Mouse (Mus musculus): ENCODE data around the gene Fsd1.

Fsd1 gene

DNA sequence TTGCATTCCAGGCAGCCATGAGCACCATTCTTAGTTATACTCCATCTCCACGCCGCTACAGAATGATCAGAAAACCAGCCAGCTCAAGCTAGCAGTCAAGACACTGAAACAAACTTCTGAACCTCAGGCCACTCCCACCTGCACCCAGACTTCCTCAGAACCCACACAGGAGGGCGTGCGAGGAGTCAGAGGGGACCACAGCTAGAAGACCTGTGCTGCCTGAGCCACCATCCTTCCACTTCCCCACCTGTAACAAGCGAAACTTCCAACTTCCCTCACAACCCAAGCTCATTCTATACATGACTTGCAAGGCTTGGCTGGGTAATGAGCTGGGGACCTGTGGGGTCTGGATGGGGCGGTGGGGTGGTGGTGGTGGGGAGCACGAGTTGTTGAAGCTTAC lies 46.5 kb downstream of the Fsd1 start:
- no peak for DNase-seq

DNA sequence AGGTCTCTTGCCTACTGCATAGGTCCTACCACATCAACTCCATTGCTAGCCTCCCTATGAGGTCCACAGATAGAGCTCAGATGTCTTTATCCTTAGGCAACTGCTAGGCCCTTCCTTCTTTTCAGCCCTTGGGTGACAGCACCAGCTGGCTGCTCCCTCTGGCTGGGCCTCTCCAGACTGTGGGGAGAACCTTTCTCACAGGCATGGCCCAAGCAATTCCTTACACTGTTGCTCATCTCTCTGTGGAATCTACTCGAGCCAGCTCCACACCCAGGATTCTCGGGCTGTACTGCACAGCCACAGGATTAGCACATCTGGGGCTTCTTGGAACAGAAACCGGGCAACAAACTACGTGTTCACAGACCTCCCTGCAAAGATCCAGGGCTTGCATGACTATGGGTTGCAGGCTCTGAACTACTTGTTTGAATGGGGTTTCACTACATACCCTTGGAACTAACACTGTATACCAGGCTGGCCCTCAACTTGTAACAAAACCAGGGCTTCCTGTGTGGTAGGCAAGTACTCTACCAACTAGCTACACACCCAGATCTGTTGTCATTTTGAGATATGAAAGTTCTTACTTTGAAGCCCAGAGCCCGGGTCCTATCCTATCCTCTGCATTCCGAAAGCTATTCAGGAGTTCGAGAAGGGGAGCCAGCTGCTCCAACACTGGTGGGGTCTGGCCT lies 47.9 kb downstream of the Fsd1 start:
- DNase-seq: no peak

DNA sequence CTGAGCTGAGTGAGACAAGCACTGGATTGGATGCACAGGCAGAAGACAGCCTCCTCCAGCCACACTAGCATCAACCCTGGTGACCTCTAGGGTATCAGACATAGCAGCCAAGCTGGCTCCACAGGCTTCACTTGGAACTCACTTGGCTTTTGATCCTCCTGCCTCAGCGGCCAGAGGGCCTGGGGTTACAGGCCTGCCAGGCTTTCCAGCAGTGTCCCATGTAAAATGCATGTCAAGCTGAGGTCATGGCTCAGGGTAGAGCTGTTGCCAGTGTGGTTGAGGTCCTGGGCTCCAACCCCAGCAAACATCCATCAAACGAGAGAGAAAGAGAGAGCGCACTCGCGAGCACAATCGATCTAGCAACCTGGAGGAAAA lies 48.4 kb downstream of the Fsd1 start:
- DNase-seq: no peak

DNA sequence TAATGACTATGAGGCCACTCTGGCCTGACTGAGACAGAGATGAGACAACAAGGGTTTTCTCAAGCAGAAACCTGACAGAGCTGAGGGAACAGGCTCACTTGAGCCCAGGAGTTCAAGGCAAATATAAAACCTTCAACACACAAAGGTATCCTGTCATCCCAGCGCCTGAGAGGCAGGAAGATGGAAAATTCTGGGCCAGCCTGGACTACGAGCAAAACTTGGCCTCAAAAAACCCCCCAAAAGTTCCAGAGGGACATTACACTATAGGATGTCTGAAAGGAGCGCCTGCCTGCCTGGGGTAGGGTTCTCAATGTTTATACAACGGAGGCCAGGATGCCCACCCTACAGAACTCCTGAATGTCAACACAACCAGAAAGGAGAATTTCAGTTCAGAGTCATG lies 48.9 kb downstream of the Fsd1 start:
- DNase-seq: no peak

DNA sequence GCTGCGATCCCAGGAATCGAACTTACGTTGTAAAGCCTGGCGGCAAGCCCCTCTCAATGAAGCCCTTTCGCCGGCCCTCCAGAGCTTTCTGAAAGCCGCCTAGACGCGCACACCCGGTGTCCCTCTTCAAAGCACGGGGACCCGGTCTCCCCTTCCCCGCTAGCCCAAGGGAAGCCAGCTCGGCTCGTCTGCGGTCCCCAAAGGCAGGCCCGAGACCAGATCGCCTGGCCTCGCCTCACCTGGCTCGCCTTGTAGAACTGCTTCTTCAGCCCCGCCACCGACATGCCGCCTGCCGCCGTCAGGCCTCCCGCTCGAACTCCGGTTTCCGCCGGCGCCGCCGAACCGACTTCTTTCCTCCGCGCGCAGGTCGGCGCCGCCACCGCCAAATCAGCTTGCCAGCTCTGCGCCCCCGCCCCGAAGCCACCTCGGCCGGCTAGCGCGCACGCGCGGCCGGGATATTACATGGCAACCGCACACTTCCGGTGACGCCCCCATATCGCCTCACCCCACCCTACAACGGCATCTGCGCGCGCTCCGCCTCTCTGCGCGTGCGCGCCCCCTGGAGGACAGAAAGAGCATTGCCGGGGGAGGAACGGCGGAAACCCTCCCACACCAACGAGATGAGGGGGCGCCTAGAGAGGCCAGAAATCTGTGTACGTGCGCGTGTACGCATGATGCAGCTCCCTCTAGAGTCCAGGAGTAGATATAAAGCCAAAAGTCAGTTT lies 50.0 kb downstream of the Fsd1 start, which contains the start of gene Sh3gl1:
Gene Sh3gl1 (minus strand): TSS at position 460 of the 725 bp plus-strand sequence.
- DNase-seq: peak; percentile 99

DNA sequence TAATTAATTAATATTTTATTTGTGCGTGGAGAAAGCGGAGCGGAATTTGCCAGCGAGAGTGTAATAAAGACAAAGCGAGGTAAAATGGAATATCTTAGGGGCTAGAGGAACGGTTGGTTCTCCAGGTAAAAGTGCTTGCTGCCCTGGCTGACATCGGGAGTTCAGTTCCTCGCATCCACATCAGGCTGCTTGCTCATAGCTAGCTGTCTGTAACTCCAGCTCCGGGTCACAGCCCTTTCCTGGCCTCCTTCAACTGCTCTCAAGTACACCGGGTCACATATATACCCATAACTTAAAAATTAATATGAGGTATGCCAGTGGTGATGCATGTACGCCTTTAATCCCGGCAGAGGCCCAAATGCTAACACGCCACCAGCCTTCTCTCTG lies 50.6 kb downstream of the Fsd1 start:
- no peak for DNase-seq

DNA sequence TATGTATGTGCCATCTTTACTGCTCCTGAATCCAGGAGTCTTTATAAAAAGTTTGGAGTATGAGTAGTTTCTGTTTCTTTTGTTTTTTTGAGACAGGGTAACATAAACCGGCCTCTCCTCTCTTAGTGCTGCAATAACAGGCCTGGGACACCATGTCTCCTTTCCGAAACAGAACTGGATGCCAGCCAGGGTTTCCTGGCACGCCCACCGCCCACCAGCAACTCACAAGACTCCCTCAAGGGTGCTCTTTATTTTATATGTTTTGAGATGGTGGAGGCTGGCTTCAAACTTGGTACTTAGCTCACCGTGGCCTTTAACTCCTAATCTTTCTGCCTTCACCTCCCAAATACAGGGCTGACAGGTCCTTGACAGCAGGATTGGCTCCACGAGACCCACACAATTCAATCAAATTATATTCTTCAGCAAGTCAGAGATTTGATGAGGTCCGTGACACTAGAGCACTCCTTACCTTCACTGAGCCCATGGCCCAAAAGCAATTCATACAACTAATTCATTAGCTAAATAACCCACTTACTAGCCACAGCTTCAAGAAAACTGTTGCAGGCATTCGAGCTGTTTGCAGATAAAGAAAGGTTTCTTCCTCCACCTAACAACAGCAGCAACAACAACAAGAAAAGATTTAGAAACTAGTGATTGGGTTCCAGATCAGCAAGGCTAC lies 52.4 kb downstream of the Fsd1 start:
- DNase-seq: no peak

DNA sequence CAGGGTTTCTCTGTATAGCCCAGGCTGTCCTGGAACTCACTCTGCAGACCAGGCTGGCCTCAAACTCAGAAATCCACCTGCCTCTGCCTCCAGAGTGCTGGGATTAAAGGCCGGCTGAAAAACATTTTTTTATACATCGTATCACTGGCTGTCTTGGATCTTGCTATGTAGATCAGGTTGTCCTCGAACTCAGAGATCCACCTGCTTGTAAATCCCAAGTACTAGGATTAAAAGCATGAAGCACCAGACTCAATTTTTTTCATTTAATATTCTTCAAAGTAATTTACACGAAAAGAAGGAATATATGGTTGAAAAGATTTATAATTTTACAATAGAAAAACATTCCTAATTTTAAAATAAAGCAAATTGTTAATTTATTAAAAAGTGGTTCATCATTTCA lies 53.0 kb downstream of the Fsd1 start:
- no peak for DNase-seq

DNA sequence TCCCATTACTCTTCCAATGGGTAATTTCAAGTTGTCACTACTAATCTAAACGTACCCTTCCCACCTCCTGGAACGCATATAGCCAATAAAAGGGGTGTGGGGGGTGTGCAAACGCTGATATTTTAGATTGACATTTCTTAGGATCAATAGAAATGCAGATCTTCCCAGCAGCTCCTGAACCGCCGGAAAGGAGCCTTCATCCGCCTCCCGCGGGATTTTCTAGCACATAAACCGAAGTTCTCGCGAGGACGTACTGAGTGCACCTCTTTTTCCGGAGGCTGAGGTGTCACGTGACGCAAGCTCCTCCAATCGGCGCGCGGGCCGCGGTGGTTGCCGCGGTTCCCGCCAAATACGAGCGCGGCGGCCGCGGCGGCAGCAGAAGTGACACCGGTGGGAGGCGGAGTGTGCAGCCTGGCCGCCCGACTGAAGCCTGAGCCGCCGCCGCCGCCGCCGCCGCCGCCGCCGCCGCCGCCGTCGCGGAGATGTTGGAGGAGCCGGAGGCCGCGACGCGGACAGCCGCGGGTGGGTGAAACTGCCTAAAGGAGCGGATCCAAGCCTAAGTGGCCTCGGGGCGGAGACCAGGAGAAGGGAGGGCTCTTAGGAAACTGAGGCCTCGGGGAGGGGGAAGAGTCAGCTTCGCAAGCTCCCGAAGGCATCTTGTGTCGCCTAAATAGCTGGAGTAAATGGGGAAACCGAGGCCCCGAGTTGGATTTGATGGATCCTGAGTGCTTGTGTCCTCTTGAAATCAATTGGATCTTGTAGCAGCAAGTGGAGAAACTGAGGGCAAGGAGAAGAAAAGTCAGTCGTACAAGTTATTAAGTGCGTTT lies 53.9 kb downstream of the Fsd1 start, which contains the start of gene Chaf1a:
Gene Chaf1a (plus strand): TSS at position 410 of the 827 bp plus-strand sequence.
- DNase-seq: peak; percentile 96

DNA sequence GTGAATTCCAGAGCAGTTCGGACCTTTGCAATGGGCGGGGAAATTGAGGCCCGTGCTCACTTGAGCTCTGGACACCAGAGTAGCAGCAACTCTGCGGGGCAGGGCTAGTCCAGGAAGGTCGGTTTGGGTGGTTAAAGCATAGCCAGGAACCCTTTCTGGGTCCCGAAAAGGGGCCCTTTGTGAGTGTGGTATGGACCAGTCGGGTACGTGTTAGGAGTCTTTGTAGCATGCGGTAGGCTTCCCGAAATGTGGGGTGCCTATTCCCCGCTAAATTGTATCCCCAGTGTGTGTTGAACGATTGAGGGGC lies 54.5 kb downstream of the Fsd1 start:
- no peak for DNase-seq

All from right cerebral cortex, postnatal 4 days (tissue).